Comparison of ENCODE assay signal across 22 mouse cellular contexts in genomic region chr9:56470291-56470690, GRCm38 (mm10). TPM values are rescaled to one million over a fixed set of nuclear protein-coding genes. Genes with fewer than 3 reads are reported as not detected.
A peak's percentile ranks its signal among the peaks of the same experiment; 100 is the strongest.
DNase-seq lines count a peak whose midpoint lies in the region; ATAC-seq and TF ChIP-seq lines count a peak whose summit lies in the region.
"Had no signal": no experiment of that assay in that cellular context is flagged by ENCODE, and none has a peak within 500 bp of the region (broad histone marks: within the 10 kb centered on the region; RNA-seq: fewer than 3 reads in every experiment).

No protein-coding gene starts in this region.

- no peaks in the 10 kb centered on the region for H3K27me3 ChIP-seq in heart, embryonic 16.5 days (ENCODE audit: control insufficient read depth, insufficient read depth, low read length)
- H3K27me3 ChIP-seq in lung, postnatal 0 days (replicated peaks; ENCODE audit: insufficient read depth, low read length), result no peaks in the 10 kb centered on the region
- no peaks in the 10 kb centered on the region for H3K27me3 ChIP-seq in embryonic facial prominence, embryonic 10.5 days (replicated peaks; ENCODE audit: low read depth, poor library complexity, severe bottlenecking)
- H3K27me3 ChIP-seq: CH12.LX; embryonic facial prominence, embryonic 15.5 days; hindbrain, embryonic 13.5 days; megakaryocyte, embryonic 14.5 days; neural tube, embryonic 15.5 days had no signal

- peak overlapping the region; percentile 47 for H3K27ac ChIP-seq in heart, embryonic 16.5 days (ENCODE audit: low read length)
- H3K27ac ChIP-seq in lung, postnatal 0 days (ENCODE audit: low read length), result peak overlapping the region; percentile 68
- H3K27ac ChIP-seq in embryonic facial prominence, embryonic 10.5 days (replicated peaks), result 0 out of 2 replicates have a peak overlapping the region, but pooled peaks have one; percentile 19
- H3K27ac ChIP-seq: embryonic facial prominence, embryonic 15.5 days; hindbrain, embryonic 13.5 days; neural tube, embryonic 15.5 days had no signal

- intact Hi-C loops in heart, postnatal 14 days (cut with DNase I), result no loop called here

- no peak overlapping the region for H3K4me2 ChIP-seq in heart, embryonic 16.5 days (ENCODE audit: low read depth, low read length)
- peak overlapping the region; percentile 15; the same call in 1 of the 2 replicates for H3K4me2 ChIP-seq in lung, postnatal 0 days (replicated peaks; ENCODE audit: low read depth, low read length)
- H3K4me2 ChIP-seq: embryonic facial prominence, embryonic 15.5 days; hindbrain, embryonic 13.5 days; liver, embryonic 11.5 days; neural tube, embryonic 15.5 days had no signal

- peak; percentile 89 for DNase-seq in heart, adult 11 months
- no peak for DNase-seq in heart, postnatal 4 days
- DNase-seq in heart, postnatal 14 days, result no peak
- peak; percentile 15 for DNase-seq in lung, postnatal 0 days (ENCODE audit: low spot score)
- DNase-seq in lung, postnatal 10 days, result no peak
- no peak for DNase-seq in embryonic facial prominence, embryonic 10.5 days (ENCODE audit: low spot score)
- no peak for DNase-seq in testis, postnatal 14 days (ENCODE audit: low spot score)
- DNase-seq: cerebellum, adult 9-11 months; kidney, adult 2 months; left cerebral cortex, postnatal 4 days; thymus, postnatal 4 days had no signal

- H3K4me1 ChIP-seq in heart, embryonic 16.5 days (ENCODE audit: control insufficient read depth, insufficient read depth, low read length), result peaks cover 25% of the 10 kb centered on the region
- H3K4me1 ChIP-seq in lung, postnatal 0 days (ENCODE audit: insufficient read depth, low read depth, low read length), result peaks cover 24% of the 10 kb centered on the region; the same call in 1 of the 2 replicates
- peaks cover 22% of the 10 kb centered on the region for H3K4me1 ChIP-seq in embryonic facial prominence, embryonic 10.5 days

- H3K9ac ChIP-seq in heart, embryonic 16.5 days (ENCODE audit: low read length), result no peak overlapping the region
- H3K9ac ChIP-seq in lung, postnatal 0 days (replicated peaks; ENCODE audit: low read depth), result no peak overlapping the region
- H3K9ac ChIP-seq: embryonic facial prominence, embryonic 15.5 days; hindbrain, embryonic 13.5 days; neural tube, embryonic 15.5 days had no signal

- no peak for ATAC-seq in heart, embryonic 16.5 days (replicated peaks; ENCODE audit: extremely low read depth, insufficient read depth, low FRiP score)
- ATAC-seq in lung, postnatal 0 days, result no peak
- ATAC-seq: forebrain, embryonic 16.5 days; inflammation-experienced regulatory T-cells, adult 6 months; midbrain, embryonic 16.5 days had no signal

- H3K4me3 ChIP-seq in heart, embryonic 16.5 days (ENCODE audit: low read length), result no peak overlapping the region
- H3K4me3 ChIP-seq in lung, postnatal 0 days (ENCODE audit: low read depth, low read length), result no peak overlapping the region
- H3K4me3 ChIP-seq in embryonic facial prominence, embryonic 10.5 days, result no peak overlapping the region
- H3K4me3 ChIP-seq: embryonic facial prominence, embryonic 15.5 days; hindbrain, embryonic 13.5 days; left cerebral cortex, adult 2 months; megakaryocyte, embryonic 14.5 days; neural tube, embryonic 15.5 days had no signal

- no peak for TF ChIP-seq EP300 in lung, postnatal 0 days (IDR thresholded peaks at IDR 0.05)

- WGBS in heart, embryonic 16.5 days, result 24% methylated on average over 7 of the region's 7 CpGs
- 19% methylated on average over 7 of the region's 7 CpGs for WGBS in lung, postnatal 0 days
- WGBS in embryonic facial prominence, embryonic 10.5 days, result 29% methylated on average over 7 of the region's 7 CpGs

- H3K36me3 ChIP-seq in heart, embryonic 16.5 days (ENCODE audit: control insufficient read depth, insufficient read depth), result peaks cover 24% of the 10 kb centered on the region
- peaks cover 7% of the 10 kb centered on the region; the same call in 1 of the 2 replicates for H3K36me3 ChIP-seq in lung, postnatal 0 days (ENCODE audit: insufficient read depth, low read length)
- peaks cover 61% of the 10 kb centered on the region for H3K36me3 ChIP-seq in embryonic facial prominence, embryonic 10.5 days (replicated peaks)

- TF ChIP-seq CTCF in lung, postnatal 0 days (IDR thresholded peaks at IDR 0.05), result no peak

- no peaks in the 10 kb centered on the region for H3K9me3 ChIP-seq in heart, embryonic 16.5 days (replicated peaks; ENCODE audit: control insufficient read depth, low read length)
- H3K9me3 ChIP-seq in lung, postnatal 0 days (ENCODE audit: low read length), result no peaks in the 10 kb centered on the region
- no peaks in the 10 kb centered on the region for H3K9me3 ChIP-seq in embryonic facial prominence, embryonic 10.5 days
- H3K9me3 ChIP-seq: embryonic facial prominence, embryonic 15.5 days; hindbrain, embryonic 13.5 days; megakaryocyte, embryonic 14.5 days; neural tube, embryonic 15.5 days had no signal

RNA-seq across cellular contexts. Expression of gene Hmg20a, which starts 51.9 kb away (rescaled TPM):
- 10 to 100 TPM; 39.6 to 43.0 TPM for total RNA-seq in heart, postnatal 4 days (2021)
- polyA plus RNA-seq in heart, embryonic 16.5 days (2015; fragmentation: Nextera tagmentation; extraction: Ambion mirVana), result 54.1 and 54.6 TPM in 2 replicates
- 10 to 100 TPM; 27.5 to 28.8 TPM for total RNA-seq in heart, postnatal 14 days (2021)
- 22.2 and 25.6 TPM in 2 replicates for polyA plus RNA-seq in lung, postnatal 0 days (2015; fragmentation: Nextera tagmentation; extraction: Ambion mirVana)
- polyA plus RNA-seq in embryonic facial prominence, embryonic 10.5 days (2016; fragmentation: Nextera tagmentation; extraction: Ambion mirVana), result 61.3 and 61.7 TPM in 2 replicates

RNA-seq across cellular contexts. Expression of gene Peak1, which starts 52.4 kb away (rescaled TPM):
- total RNA-seq in heart, postnatal 4 days (2021), result 10 to 100 TPM; 49.2 to 55.0 TPM
- polyA plus RNA-seq in heart, embryonic 16.5 days (2015; fragmentation: Nextera tagmentation; extraction: Ambion mirVana), result 12.8 and 14.8 TPM in 2 replicates
- total RNA-seq in heart, postnatal 14 days (2021), result 10 to 100 TPM; 41.7 to 44.5 TPM
- polyA plus RNA-seq in lung, postnatal 0 days (2015; fragmentation: Nextera tagmentation; extraction: Ambion mirVana), result 19.2 and 21.9 TPM in 2 replicates
- 7.3 and 7.5 TPM in 2 replicates for polyA plus RNA-seq in embryonic facial prominence, embryonic 10.5 days (2016; fragmentation: Nextera tagmentation; extraction: Ambion mirVana)

Comparison
In these comparisons a context has a peak if more than half of its experiments do, and no peak if none do; other contexts are left out.
1. DNase-seq: peak in heart, adult 11 months (single experiment) and lung, postnatal 0 days (single experiment); none in heart, postnatal 4 days (single experiment), heart, postnatal 14 days (0 of 2), lung, postnatal 10 days (single experiment), embryonic facial prominence, embryonic 10.5 days (single experiment) and testis, postnatal 14 days (single experiment).
2. Peak in every context shown above with its lines, with median percentiles within 50 percentile points of each other: H3K27ac ChIP-seq.